Mouse (Mus musculus): Measurements from ENCODE around the gene Gm10639.
A peak's percentile ranks its signal among the peaks of the same experiment; 100 is the strongest.
"Not testable (repeated sequence)": the region's sequence is repeated elsewhere in the genome, so short reads cannot be mapped to it uniquely, and the experiment has no call there.

Gm10639 gene

GRCm38 (mm10) chr9:78289723-78290122 lies at the start of gene Gm10639:
Gene Gm10639 (plus strand): TSS chr9:78289923.
- DNase-seq: not testable (repeated sequence)

GRCm38 (mm10) chr9:78255683-78256470 lies 33.8 kb upstream of the Gm10639 start:
- not testable (repeated sequence) for DNase-seq

GRCm38 (mm10) chr9:78256914-78257313 lies 32.8 kb upstream of the Gm10639 start, which contains the start of gene Gm3776:
Gene Gm3776 (plus strand): TSS chr9:78257129.
- DNase-seq: not testable (repeated sequence)

- peak; percentile 13 for DNase-seq
These were observed 30.0 kb upstream of the Gm10639 start for GRCm38 (mm10) chr9:78259688-78260087.

- not testable (repeated sequence) for DNase-seq
These were observed 18.8 kb upstream of the Gm10639 start for GRCm38 (mm10) chr9:78270945-78271344.

GRCm38 (mm10) chr9:78282002-78282711 lies 7.6 kb upstream of the Gm10639 start:
- not testable (repeated sequence) for DNase-seq

GRCm38 (mm10) chr9:78289063-78289462 lies 660 bp upstream of the Gm10639 start:
- DNase-seq: not testable (repeated sequence)

- DNase-seq: not testable (repeated sequence)
These were observed 2.7 kb downstream of the Gm10639 start for GRCm38 (mm10) chr9:78292462-78292861.

- DNase-seq: not testable (repeated sequence)
These were observed 4.0 kb downstream of the Gm10639 start for GRCm38 (mm10) chr9:78293683-78294082.

GRCm38 (mm10) chr9:78294781-78295180 lies 5.1 kb downstream of the Gm10639 start:
- not testable (repeated sequence) for DNase-seq

GRCm38 (mm10) chr9:78296089-78296488 lies 6.4 kb downstream of the Gm10639 start:
- peak; percentile 15 for DNase-seq

- no peak for DNase-seq
These were observed 8.5 kb downstream of the Gm10639 start for GRCm38 (mm10) chr9:78298232-78298631.

GRCm38 (mm10) chr9:78299143-78299542 lies 9.4 kb downstream of the Gm10639 start:
- not testable (repeated sequence) for DNase-seq

GRCm38 (mm10) chr9:78308122-78308521 lies 18.4 kb downstream of the Gm10639 start:
- DNase-seq: not testable (repeated sequence)

- DNase-seq: no peak
These were observed 25.0 kb downstream of the Gm10639 start, which contains the start of gene Omt2a for GRCm38 (mm10) chr9:78314696-78315095. Gene Omt2a (minus strand): TSS chr9:78314796.

GRCm38 (mm10) chr9:78319499-78319898 lies 29.8 kb downstream of the Gm10639 start:
- no peak for DNase-seq

- DNase-seq: not testable (repeated sequence)
These were observed 37.6 kb downstream of the Gm10639 start, which contains the start of gene Omt2b for GRCm38 (mm10) chr9:78327289-78327688. Gene Omt2b (plus strand): TSS chr9:78327589.

- not testable (repeated sequence) for DNase-seq
These were observed 47.3 kb downstream of the Gm10639 start for GRCm38 (mm10) chr9:78337050-78337449.

- DNase-seq: peak; percentile 30
These were observed 50.6 kb downstream of the Gm10639 start for GRCm38 (mm10) chr9:78340324-78340723.

GRCm38 (mm10) chr9:78342494-78342893 lies 52.8 kb downstream of the Gm10639 start:
- not testable (repeated sequence) for DNase-seq

- DNase-seq: not testable (repeated sequence)
These were observed 53.3 kb downstream of the Gm10639 start for GRCm38 (mm10) chr9:78343055-78343454.

- DNase-seq: not testable (repeated sequence)
These were observed 55.5 kb downstream of the Gm10639 start for GRCm38 (mm10) chr9:78345235-78345634.

- DNase-seq: no peak
These were observed 57.3 kb downstream of the Gm10639 start for GRCm38 (mm10) chr9:78347004-78347403.

Measured in right cerebral cortex, postnatal 14 days (tissue).